Mouse (Mus musculus) induced T-regulatory cell, adult 2 months (primary cell): Measurements from ENCODE around the gene Pkd1l3.

Experiments used
- DNase-seq: peaks from one replicate; pipeline ENCODE4 v3.0.0-alpha.2; 2012; ENCODE audit warnings: low read depth

Gene Pkd1l3

GRCm38 (mm10) chr8:109704565-109705319 lies 90.4 kb downstream of the Pkd1l3 start:
- no peak for DNase-seq

GRCm38 (mm10) chr8:109705320-109706075 lies 91.2 kb downstream of the Pkd1l3 start, which contains the start of gene Zfp821:
Zfp821 (plus strand) TSS chr8:109705546.
- DNase-seq, result peak; percentile 94

GRCm38 (mm10) chr8:109706076-109706873 lies 92.0 kb downstream of the Pkd1l3 start:
- peak; percentile 49 for DNase-seq

- peak; percentile 91 for DNase-seq
Measured at GRCm38 (mm10) chr8:109706874-109707237, 92.5 kb downstream of the Pkd1l3 start.

- DNase-seq, result peak; percentile 69
Measured at GRCm38 (mm10) chr8:109707921-109708320, 93.6 kb downstream of the Pkd1l3 start.

- DNase-seq, result no peak
Measured at GRCm38 (mm10) chr8:109712521-109712920, 98.2 kb downstream of the Pkd1l3 start.

GRCm38 (mm10) chr8:109714961-109715360 lies 100.6 kb downstream of the Pkd1l3 start:
- DNase-seq, result no peak
